Mouse (Mus musculus): ENCODE data around the gene Mettl18. TPM values are rescaled to one million over a fixed set of nuclear protein-coding genes. Genes with fewer than 3 reads are reported as not detected.

Mettl18 gene
- polyA plus RNA-seq, 1 experiment from 2014 or later: 6.6 TPM

- ATAC-seq (no peak), DNase-seq (ENCODE audit: low read depth, low spot score) (no peak)
- peaks cover 44% of the 10 kb centered on the region for H3K27me3 ChIP-seq
- POLR2A ChIA-PET: no interaction called here
- CTCF ChIA-PET: no interaction called here
- in situ Hi-C loops (cut with MboI; ENCODE audit: low pct_unique_long_range_greater_than_20kb): no loop called here
- no peak for TF ChIP-seq CTCF (IDR thresholded peaks at IDR 0.05)
Observed at GRCm38 (mm10) chr1:164040385-164041135, 45.9 kb downstream of the Mettl18 start.

GRCm38 (mm10) chr1:164043549-164043948 is 48.9 kb downstream of the Mettl18 start:
- TF ChIP-seq CTCF (IDR thresholded peaks at IDR 0.05): no peak
- POLR2A ChIA-PET: no interaction called here
- in situ Hi-C loops (cut with MboI; ENCODE audit: low pct_unique_long_range_greater_than_20kb): no loop called here
- H3K27me3 ChIP-seq: peaks cover 33% of the 10 kb centered on the region
- ATAC-seq (no peak), DNase-seq (ENCODE audit: low read depth, low spot score) (no peak)
- CTCF ChIA-PET: no interaction called here

Other genes with a start within 250 kb of the Mettl18 start
- gene Kifap3, start 215.3 kb upstream of the Mettl18 start, polyA plus RNA-seq (2021): 76.7 TPM
- gene Scyl3, start 65.8 kb upstream of the Mettl18 start, polyA plus RNA-seq (2021): 21.6 TPM
- 8.0 TPM for gene BC055324, start 93 bp upstream of the Mettl18 start, polyA plus RNA-seq (2021)
- gene Sele, start 53.3 kb downstream of the Mettl18 start, polyA plus RNA-seq (2021): not detected
- gene Sell, start 67.1 kb downstream of the Mettl18 start, polyA plus RNA-seq (2021): not detected
- gene Selp, start 120.4 kb downstream of the Mettl18 start, polyA plus RNA-seq (2021): 0.05 TPM
- 0.74 TPM for gene F5, start 156.9 kb downstream of the Mettl18 start, polyA plus RNA-seq (2021)